Mouse (Mus musculus): ENCODE measurements at regions not wholly inside any gene's neighbourhood (a gene's known extent, or its start where the extent isn't known, plus 50 kb on each side); places are given as distances from the start of the nearest gene placed in this dataset.

DNA sequence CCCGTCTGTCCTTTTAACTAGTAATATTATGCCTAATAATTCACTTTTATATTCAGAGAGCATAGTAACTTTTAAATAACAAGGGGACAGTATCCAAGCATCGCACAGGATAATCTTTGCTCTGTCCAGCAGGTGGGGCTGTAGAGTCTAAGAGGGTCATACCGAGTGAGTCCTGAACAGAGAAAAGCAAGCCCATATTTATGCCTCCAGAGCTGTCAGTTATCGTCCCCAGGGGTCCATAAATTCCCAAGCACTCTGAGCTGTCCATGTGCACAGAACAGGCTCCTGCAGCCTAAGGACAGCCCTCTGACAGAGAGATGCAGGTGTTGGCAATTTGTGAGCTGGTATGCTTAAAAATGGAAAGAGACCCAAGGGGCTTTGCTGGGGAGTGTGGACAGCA is 124.0 kb downstream of the Icos start:
- H3K9ac ChIP-seq (replicated peaks; ENCODE audit: low read length): no peak overlapping the region
- DNase-seq (ENCODE audit: low spot score): no peak

DNA sequence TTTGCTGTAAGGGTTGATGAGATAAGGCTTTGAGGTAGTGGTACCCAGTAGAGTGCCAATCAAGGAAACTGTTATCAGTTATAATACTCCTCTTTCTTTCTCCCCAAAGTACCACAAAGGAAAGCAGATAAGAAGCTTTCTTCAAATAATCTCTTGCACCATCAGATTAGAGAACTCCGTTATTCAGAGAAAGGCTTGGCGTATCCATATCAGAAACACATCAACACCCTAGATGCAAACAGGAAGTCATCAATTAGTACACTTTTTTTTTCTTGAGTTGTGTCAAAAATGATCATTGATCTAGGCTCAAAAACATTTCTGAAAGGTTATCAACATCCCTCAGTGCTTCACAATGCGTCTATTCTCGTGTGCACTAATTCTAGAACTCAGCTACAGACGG is 124.6 kb downstream of the Icos start:
- no peak overlapping the region for H3K27ac ChIP-seq
- H3K9me3 ChIP-seq (ENCODE audit: low read length): no peaks in the 10 kb centered on the region
- no peaks in the 10 kb centered on the region for H3K36me3 ChIP-seq (ENCODE audit: insufficient read depth, low read length)
- H3K4me1 ChIP-seq (ENCODE audit: insufficient read depth, low read length): no peaks in the 10 kb centered on the region
- no peak for DNase-seq (ENCODE audit: low spot score)
- no peaks in the 10 kb centered on the region for H3K27me3 ChIP-seq (ENCODE audit: insufficient read depth, low read length)
- no peak overlapping the region for H3K4me2 ChIP-seq (ENCODE audit: low read depth, low read length)
- no peak for ATAC-seq
- WGBS: 73% methylated on average over 5 of the region's 5 CpGs
- H3K9ac ChIP-seq (replicated peaks; ENCODE audit: low read length): no peak overlapping the region
- no peak overlapping the region for H3K4me3 ChIP-seq (ENCODE audit: low read length)
- TF ChIP-seq CTCF (IDR thresholded peaks at IDR 0.05; ENCODE audit: low read depth): no peak

More for the DNA sequence above, 124.0 kb downstream of the Icos start:
- H3K4me2 ChIP-seq (ENCODE audit: low read depth, low read length): no peak overlapping the region
- H3K4me3 ChIP-seq (ENCODE audit: low read length): no peak overlapping the region
- H3K9me3 ChIP-seq (ENCODE audit: low read length): no peaks in the 10 kb centered on the region
- H3K27ac ChIP-seq: no peak overlapping the region
- ATAC-seq: no peak
- no peaks in the 10 kb centered on the region for H3K4me1 ChIP-seq (ENCODE audit: insufficient read depth, low read length)
- H3K36me3 ChIP-seq (ENCODE audit: insufficient read depth, low read length): no peaks in the 10 kb centered on the region
- no peaks in the 10 kb centered on the region for H3K27me3 ChIP-seq (ENCODE audit: insufficient read depth, low read length)
- 64% methylated on average over 4 of the region's 4 CpGs for WGBS
- peak; percentile 24; the same call in 1 of the 2 replicates for TF ChIP-seq CTCF (IDR thresholded peaks at IDR 0.05; ENCODE audit: low read depth)

DNA sequence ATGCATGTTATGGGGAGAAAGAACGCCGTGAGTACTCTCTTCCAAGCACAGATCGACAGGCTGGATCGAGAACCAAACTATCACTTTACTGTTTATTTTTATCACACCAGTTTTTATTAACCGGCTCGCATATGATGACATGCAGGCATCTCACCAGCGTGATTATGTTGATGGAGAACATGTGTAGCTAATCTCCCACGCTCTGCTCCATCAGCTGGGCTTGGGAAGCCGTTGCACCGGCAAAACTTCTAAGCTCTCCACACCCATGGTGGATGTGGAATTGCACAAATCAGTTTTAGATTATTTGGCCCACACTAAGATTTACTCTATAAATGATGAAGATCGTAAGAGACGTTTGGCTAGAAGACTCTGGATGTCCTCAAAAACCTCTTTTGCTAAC is 125.9 kb downstream of the Icos start:
- no peak overlapping the region for H3K4me2 ChIP-seq (ENCODE audit: low read depth, low read length)
- no peaks in the 10 kb centered on the region for H3K4me1 ChIP-seq (ENCODE audit: insufficient read depth, low read length)
- H3K9ac ChIP-seq (replicated peaks; ENCODE audit: low read length): no peak overlapping the region
- no peaks in the 10 kb centered on the region for H3K27me3 ChIP-seq (ENCODE audit: insufficient read depth, low read length)
- H3K36me3 ChIP-seq (ENCODE audit: insufficient read depth, low read length): no peaks in the 10 kb centered on the region
- 89% methylated on average over 12 of the region's 12 CpGs for WGBS
- H3K4me3 ChIP-seq (ENCODE audit: low read length): no peak overlapping the region
- no peak for TF ChIP-seq CTCF (IDR thresholded peaks at IDR 0.05; ENCODE audit: low read depth)
- no peak for ATAC-seq
- DNase-seq (ENCODE audit: low spot score): no peak
- no peak overlapping the region for H3K27ac ChIP-seq
- no peaks in the 10 kb centered on the region for H3K9me3 ChIP-seq (ENCODE audit: low read length)

DNA sequence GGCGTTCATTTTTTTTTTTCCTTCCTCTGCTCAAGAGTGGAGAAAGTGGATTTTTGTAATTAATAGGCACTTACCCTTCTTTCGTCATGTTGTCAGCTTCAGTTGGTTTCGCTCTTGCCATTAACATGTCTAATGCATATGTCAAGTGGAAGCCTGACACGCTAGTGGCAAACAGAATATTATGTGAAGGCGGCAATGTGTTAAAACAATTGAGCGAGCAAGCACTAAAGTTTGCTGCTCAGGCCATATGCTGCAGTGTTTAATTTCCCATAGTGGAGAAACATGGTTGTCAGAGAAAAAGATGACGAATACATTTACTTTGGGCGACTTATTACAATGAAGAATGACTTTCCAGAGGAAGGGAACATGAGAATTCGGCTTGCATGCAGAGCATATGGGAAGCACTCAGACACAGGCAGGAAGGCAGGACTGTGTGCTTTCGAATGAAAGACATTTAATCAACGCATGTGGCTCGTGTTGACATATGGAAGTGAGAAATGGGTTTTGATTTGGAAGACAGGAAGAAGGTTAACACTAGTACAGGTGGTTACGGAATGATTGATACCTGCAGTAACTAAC is 134.1 kb downstream of the Icos start:
- 72% methylated on average over 13 of the region's 13 CpGs for WGBS
- no peak overlapping the region for H3K27ac ChIP-seq
- no peaks in the 10 kb centered on the region for H3K36me3 ChIP-seq (ENCODE audit: insufficient read depth, low read length)
- TF ChIP-seq CTCF (IDR thresholded peaks at IDR 0.05; ENCODE audit: low read depth): no peak
- H3K9ac ChIP-seq (replicated peaks; ENCODE audit: low read length): no peak overlapping the region
- no peak overlapping the region for H3K4me3 ChIP-seq (ENCODE audit: low read length)
- H3K4me1 ChIP-seq (ENCODE audit: insufficient read depth, low read length): no peaks in the 10 kb centered on the region
- no peak overlapping the region for H3K4me2 ChIP-seq (ENCODE audit: low read depth, low read length)
- no peaks in the 10 kb centered on the region for H3K27me3 ChIP-seq (ENCODE audit: insufficient read depth, low read length)
- H3K9me3 ChIP-seq (ENCODE audit: low read length): no peaks in the 10 kb centered on the region
- no peak for DNase-seq (ENCODE audit: low spot score)
- no peak for ATAC-seq

DNA sequence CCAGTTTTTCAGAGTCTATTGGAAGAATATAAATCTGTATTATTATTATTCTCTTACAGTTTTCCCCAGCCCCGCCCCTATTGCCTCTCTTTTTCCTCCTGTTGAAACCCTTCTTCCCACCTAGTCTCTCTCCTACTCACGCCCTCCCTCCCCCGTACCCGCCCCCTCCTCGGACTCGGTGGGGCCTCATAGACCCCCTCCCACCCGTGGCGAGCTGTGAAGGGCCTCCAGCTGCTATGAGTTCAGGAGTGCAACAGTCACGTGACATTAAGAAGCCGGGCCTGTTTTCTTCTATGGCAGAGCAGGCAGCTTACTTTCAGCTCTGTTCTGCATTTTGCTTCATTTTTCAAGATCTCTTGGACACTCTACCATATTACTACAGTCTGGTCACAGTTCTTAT is 139.8 kb downstream of the Icos start:
- DNase-seq (ENCODE audit: low spot score) (no peak), ATAC-seq (no peak)
- Histone ChIP-seq H3K9ac (replicated peaks; ENCODE audit: low read length) (no peak overlapping the region), H3K36me3 (ENCODE audit: insufficient read depth, low read length) (no peaks in the 10 kb centered on the region), H3K4me1 (ENCODE audit: insufficient read depth, low read length) (no peaks in the 10 kb centered on the region), H3K27ac (no peak overlapping the region), H3K9me3 (ENCODE audit: low read length) (no peaks in the 10 kb centered on the region), H3K4me3 (ENCODE audit: low read length) (no peak overlapping the region), H3K27me3 (ENCODE audit: insufficient read depth, low read length) (no peaks in the 10 kb centered on the region), H3K4me2 (ENCODE audit: low read depth, low read length) (no peak overlapping the region)
- 24% methylated on average over 10 of the region's 10 CpGs for WGBS
- no peak for TF ChIP-seq CTCF (IDR thresholded peaks at IDR 0.05; ENCODE audit: low read depth)

DNA sequence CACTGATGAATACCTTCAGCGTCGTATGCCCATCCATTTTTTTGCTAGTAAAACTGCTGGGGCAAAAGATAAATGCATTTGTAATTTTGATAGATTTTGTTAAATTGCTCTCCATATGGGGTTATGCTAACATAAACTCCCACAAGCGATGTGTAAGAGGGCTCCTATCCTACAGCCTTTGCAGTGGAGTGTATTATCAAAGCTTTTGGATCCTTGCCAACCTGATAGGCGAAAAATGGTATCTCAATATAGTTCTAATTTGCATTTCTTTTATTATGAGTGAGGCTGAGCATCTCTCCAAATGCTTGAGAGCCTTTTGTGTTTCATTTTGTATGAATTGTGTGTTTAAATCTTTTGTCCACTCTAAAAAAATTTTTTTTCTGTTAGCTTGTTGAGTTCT is 140.3 kb downstream of the Icos start:
- 46% methylated on average over 4 of the region's 4 CpGs for WGBS
- Histone ChIP-seq H3K36me3 (ENCODE audit: insufficient read depth, low read length) (no peaks in the 10 kb centered on the region), H3K4me2 (ENCODE audit: low read depth, low read length) (no peak overlapping the region), H3K9me3 (ENCODE audit: low read length) (no peaks in the 10 kb centered on the region), H3K9ac (replicated peaks; ENCODE audit: low read length) (no peak overlapping the region), H3K27me3 (ENCODE audit: insufficient read depth, low read length) (no peaks in the 10 kb centered on the region), H3K4me1 (ENCODE audit: insufficient read depth, low read length) (no peaks in the 10 kb centered on the region), H3K27ac (no peak overlapping the region), H3K4me3 (ENCODE audit: low read length) (no peak overlapping the region)
- TF ChIP-seq CTCF (IDR thresholded peaks at IDR 0.05; ENCODE audit: low read depth): no peak
- ATAC-seq: no peak
- no peak for DNase-seq (ENCODE audit: low spot score)

DNA sequence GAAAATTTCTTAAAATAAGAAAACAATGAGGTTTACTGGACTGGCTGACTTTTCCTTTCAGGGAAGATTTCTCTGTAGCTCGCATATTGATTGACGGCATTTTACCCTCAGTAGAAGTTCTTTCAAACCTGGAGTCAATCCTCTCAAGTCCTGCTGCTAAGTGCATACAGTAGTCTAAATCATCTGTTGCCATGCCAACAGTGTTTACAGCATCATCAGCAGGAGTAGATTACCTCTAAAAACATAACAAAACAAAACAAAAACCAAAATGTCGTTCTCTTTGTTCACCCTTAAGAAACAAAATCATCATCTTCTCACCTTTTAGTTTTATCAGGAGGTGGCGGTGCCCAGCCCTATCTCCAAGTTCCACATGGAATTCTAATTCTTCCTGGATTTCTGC is 143.8 kb downstream of the Icos start:
- no peak overlapping the region for H3K27ac ChIP-seq
- WGBS: 53% methylated on average over 4 of the region's 4 CpGs
- H3K27me3 ChIP-seq (ENCODE audit: insufficient read depth, low read length): no peaks in the 10 kb centered on the region
- no peak overlapping the region for H3K4me3 ChIP-seq (ENCODE audit: low read length)
- H3K9ac ChIP-seq (replicated peaks; ENCODE audit: low read length): no peak overlapping the region
- no peak overlapping the region for H3K4me2 ChIP-seq (ENCODE audit: low read depth, low read length)
- H3K9me3 ChIP-seq (ENCODE audit: low read length): no peaks in the 10 kb centered on the region
- no peak for DNase-seq (ENCODE audit: low spot score)
- no peaks in the 10 kb centered on the region for H3K36me3 ChIP-seq (ENCODE audit: insufficient read depth, low read length)
- no peak for ATAC-seq
- no peak for TF ChIP-seq CTCF (IDR thresholded peaks at IDR 0.05; ENCODE audit: low read depth)
- H3K4me1 ChIP-seq (ENCODE audit: insufficient read depth, low read length): no peaks in the 10 kb centered on the region
